Comparison of ENCODE assay signal across 8 mouse cellular contexts in genomic region chr4:139092356-139093195, GRCm38 (mm10). TPM values are rescaled to one million over a fixed set of nuclear protein-coding genes. Genes with fewer than 3 reads are reported as not detected.
DNase-seq lines count a peak whose midpoint lies in the region; ATAC-seq and TF ChIP-seq lines count a peak whose summit lies in the region.

TSS of gene Nbl1 (minus strand) at chr4:139092993.

- H3K27ac ChIP-seq in left cerebral cortex, adult 2 months = peak within 1 kb of the TSS; percentile 70
- H3K27ac ChIP-seq in embryonic facial prominence, embryonic 13.5 days = peak within 1 kb of the TSS; percentile 83
- peak within 1 kb of the TSS; percentile 20; the same call in 1 of the 2 replicates for H3K27ac ChIP-seq in heart, embryonic 13.5 days (replicated peaks)
- peak within 1 kb of the TSS; percentile 39 for H3K27ac ChIP-seq in lung, embryonic 15.5 days
- H3K27ac ChIP-seq in stomach, embryonic 16.5 days (ENCODE audit: low read length) = peak within 1 kb of the TSS; percentile 30; the same call in 1 of the 2 replicates

- H3K4me1 ChIP-seq in embryonic facial prominence, embryonic 13.5 days = peaks cover 59% of the 10 kb centered on the region
- peaks cover 28% of the 10 kb centered on the region for H3K4me1 ChIP-seq in heart, embryonic 13.5 days
- peaks cover 42% of the 10 kb centered on the region for H3K4me1 ChIP-seq in lung, embryonic 15.5 days
- H3K4me1 ChIP-seq in stomach, embryonic 16.5 days (ENCODE audit: control insufficient read depth, insufficient read depth, low read length) = peaks cover 24% of the 10 kb centered on the region

- H3K4me3 ChIP-seq in left cerebral cortex, adult 2 months = peak within 1 kb of the TSS; percentile 57
- peak within 1 kb of the TSS; percentile 83 for H3K4me3 ChIP-seq in embryonic facial prominence, embryonic 13.5 days
- peak within 1 kb of the TSS; percentile 74 for H3K4me3 ChIP-seq in heart, embryonic 13.5 days
- peak within 1 kb of the TSS; percentile 71 for H3K4me3 ChIP-seq in lung, embryonic 15.5 days
- peak within 1 kb of the TSS; percentile 69 for H3K4me3 ChIP-seq in stomach, embryonic 16.5 days (replicated peaks; ENCODE audit: low read length)

- peak within 1 kb of the TSS; percentile 97 for H3K9ac ChIP-seq in embryonic facial prominence, embryonic 13.5 days
- H3K9ac ChIP-seq in heart, embryonic 13.5 days = peak within 1 kb of the TSS; percentile 87
- peak within 1 kb of the TSS; percentile 69 for H3K9ac ChIP-seq in lung, embryonic 15.5 days
- peak within 1 kb of the TSS; percentile 86 for H3K9ac ChIP-seq in stomach, embryonic 16.5 days (ENCODE audit: low read length)

- H3K27me3 ChIP-seq in embryonic facial prominence, embryonic 13.5 days = peaks cover 22% of the 10 kb centered on the region; the same call in 1 of the 2 replicates
- peaks cover 71% of the 10 kb centered on the region for H3K27me3 ChIP-seq in heart, embryonic 13.5 days (replicated peaks)
- H3K27me3 ChIP-seq in lung, embryonic 15.5 days = peaks cover 11% of the 10 kb centered on the region; the same call in 1 of the 2 replicates
- H3K27me3 ChIP-seq in stomach, embryonic 16.5 days (ENCODE audit: control insufficient read depth, insufficient read depth, low read length) = no peaks in the 10 kb centered on the region

- H3K36me3 ChIP-seq in embryonic facial prominence, embryonic 13.5 days = peaks cover 3% of the 10 kb centered on the region; the same call in 1 of the 2 replicates
- H3K36me3 ChIP-seq in heart, embryonic 13.5 days = no peaks in the 10 kb centered on the region
- H3K36me3 ChIP-seq in lung, embryonic 15.5 days = no peaks in the 10 kb centered on the region
- H3K36me3 ChIP-seq in stomach, embryonic 16.5 days (ENCODE audit: control insufficient read depth, insufficient read depth, low read length) = no peaks in the 10 kb centered on the region

- H3K4me2 ChIP-seq in embryonic facial prominence, embryonic 13.5 days = peak within 1 kb of the TSS; percentile 80
- H3K4me2 ChIP-seq in heart, embryonic 13.5 days = peak within 1 kb of the TSS; percentile 99
- peak within 1 kb of the TSS; percentile 95 for H3K4me2 ChIP-seq in lung, embryonic 15.5 days
- H3K4me2 ChIP-seq in stomach, embryonic 16.5 days (ENCODE audit: low read depth, low read length) = peak within 1 kb of the TSS; percentile 85

- ATAC-seq in embryonic facial prominence, embryonic 13.5 days (ENCODE audit: insufficient number of reproducible peaks, insufficient read depth, low FRiP score, low TSS enrichment, low read depth) = peak; percentile 38; the same call in 1 of the 2 replicates
- no peak for ATAC-seq in heart, embryonic 13.5 days (ENCODE audit: extremely low read depth, insufficient number of reproducible peaks, low FRiP score, low TSS enrichment)
- peak; percentile 60 for ATAC-seq in lung, embryonic 15.5 days (ENCODE audit: borderline replicate concordance, extremely low read depth, low FRiP score, low TSS enrichment)
- ATAC-seq in stomach, embryonic 16.5 days (ENCODE audit: insufficient read depth, low FRiP score) = peak; percentile 72

- peak in 1 of 2 experiments; percentile 52 for DNase-seq in left cerebral cortex, adult 2 months (ENCODE audit: extremely low spot score in 1 of 2, low spot score in 2 of 2)
- DNase-seq in left cerebral cortex, adult 9 months (ENCODE audit: low spot score in 2 of 2) = no peak
- DNase-seq in kidney, postnatal 4 days = peak; percentile 83 to 88
- no peak for DNase-seq in B cell, adult 2 months

- TF ChIP-seq CTCF in left cerebral cortex, adult 2 months (IDR thresholded peaks at IDR 0.05) = no peak; the same call in 1 of the 2 replicates

- no peaks in the 10 kb centered on the region for H3K9me3 ChIP-seq in embryonic facial prominence, embryonic 13.5 days
- H3K9me3 ChIP-seq in heart, embryonic 13.5 days = no peaks in the 10 kb centered on the region
- H3K9me3 ChIP-seq in lung, embryonic 15.5 days = no peaks in the 10 kb centered on the region
- peaks cover 6% of the 10 kb centered on the region; the same call in 1 of the 2 replicates for H3K9me3 ChIP-seq in stomach, embryonic 16.5 days (replicated peaks; ENCODE audit: control insufficient read depth, low read length)

- intact Hi-C loops in left cerebral cortex, adult 2 months (cut with DNase I) = loop anchor here (2.0 kb wide), 1 partner anchor 38 kb away; the partner anchor contains the start of gene Minos1

- under 1% methylated on average over 97 of the region's 105 CpGs for WGBS in embryonic facial prominence, embryonic 13.5 days
- under 1% methylated on average over 102 of the region's 105 CpGs for WGBS in heart, embryonic 13.5 days
- under 1% methylated on average over 95 of the region's 105 CpGs for WGBS in lung, embryonic 15.5 days
- WGBS in stomach, embryonic 16.5 days = under 1% methylated on average over 99 of the region's 105 CpGs

RNA-seq across cellular contexts. Expression of gene Nbl1, which starts in this region (rescaled TPM):
- 10 to 100 TPM; 62.4 to 84.3 TPM for total RNA-seq in left cerebral cortex, adult 2 months (2021)
- 144 and 187 TPM in 2 replicates for polyA plus RNA-seq in embryonic facial prominence, embryonic 13.5 days (2015; fragmentation: Nextera tagmentation; extraction: Ambion mirVana)
- 13.4 and 15.2 TPM in 2 replicates for polyA plus RNA-seq in heart, embryonic 13.5 days (2015; fragmentation: Nextera tagmentation; extraction: Ambion mirVana)
- polyA plus RNA-seq in lung, embryonic 15.5 days (2015; fragmentation: Nextera tagmentation; extraction: Ambion mirVana) = 61.2 and 61.4 TPM in 2 replicates
- polyA plus RNA-seq in stomach, embryonic 16.5 days (2015; fragmentation: Nextera tagmentation; extraction: Ambion mirVana) = 47.3 and 48.8 TPM in 2 replicates

Comparison
In these comparisons a context has a peak if more than half of its experiments do, and no peak if none do; other contexts are left out.
1. DNase-seq: peak in kidney, postnatal 4 days (2 of 2); none in left cerebral cortex, adult 9 months (0 of 2) and B cell, adult 2 months (0 of 2).
2. H3K27ac ChIP-seq: peak in every context shown above with its lines; median percentile 83 in embryonic facial prominence, embryonic 13.5 days; 70 in left cerebral cortex, adult 2 months; 39 in lung, embryonic 15.5 days; 30 in stomach, embryonic 16.5 days; 20 in heart, embryonic 13.5 days.
3. Peak in every context shown above with its lines, with median percentiles within 50 percentile points of each other: H3K4me3 ChIP-seq, H3K4me2 ChIP-seq and H3K9ac ChIP-seq.